Mouse (Mus musculus): ENCODE data around the gene Bcl2l13. TPM values are rescaled to one million over a fixed set of nuclear protein-coding genes. Genes with fewer than 3 reads are reported as not detected.

Bcl2l13 gene
- polyA plus RNA-seq, 1 experiment from 2014 or later: 24.6 TPM

DNA sequence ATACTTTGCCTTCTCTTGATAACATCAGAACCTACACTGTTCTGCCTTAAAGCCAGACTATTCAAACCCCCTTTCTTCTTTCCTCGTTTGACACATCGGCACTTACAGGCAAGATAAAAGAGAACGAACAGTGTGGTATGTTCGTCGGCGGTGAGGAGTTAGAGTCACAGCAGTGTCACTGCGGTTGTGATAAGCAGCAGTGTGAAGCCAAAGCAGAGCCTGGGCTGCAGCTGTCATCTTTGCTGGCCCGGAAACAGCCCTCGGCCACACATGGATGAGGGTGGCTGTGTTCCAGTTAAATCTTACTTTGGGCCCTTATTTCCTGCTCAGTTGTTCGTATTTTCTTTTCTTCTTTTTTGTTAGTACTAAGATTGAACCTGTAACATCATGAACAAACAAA is 18.4 kb downstream of the Bcl2l13 start:
- ATAC-seq (ENCODE audit: insufficient number of reproducible peaks, insufficient read depth, low FRiP score, low read depth): no peak; the same call in 1 of the 2 replicates
- WGBS: 11% methylated on average over 10 of the region's 10 CpGs

DNA sequence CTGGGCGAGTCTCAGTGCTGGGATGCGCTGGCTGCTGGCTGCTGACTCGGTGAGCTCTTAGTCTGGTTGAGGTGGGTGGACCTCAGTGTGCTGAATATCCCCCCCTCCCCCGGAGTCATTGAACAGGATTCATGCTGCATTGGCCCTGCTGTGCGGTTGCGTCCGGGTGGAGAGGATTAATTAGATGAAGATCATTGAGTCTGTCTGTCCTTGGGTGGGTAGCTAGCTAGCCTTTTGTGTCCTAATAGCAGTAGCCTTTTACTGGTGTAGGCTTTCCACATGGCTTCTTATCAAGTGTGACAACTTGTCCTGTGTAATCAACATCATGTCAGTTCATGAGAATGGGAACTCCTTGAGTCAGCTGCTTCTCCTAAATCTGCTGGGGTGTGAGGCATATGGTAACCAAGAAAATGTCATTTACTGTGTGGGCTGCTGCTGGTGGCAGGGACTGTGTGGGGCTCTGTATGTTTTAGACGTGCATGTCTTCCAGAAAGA is 22.3 kb downstream of the Bcl2l13 start:
- Histone ChIP-seq H3K4me3 (ENCODE audit: control insufficient read depth in 1 of 2, insufficient read depth in 1 of 2, low read depth in 1 of 2, low read length in 2 of 2) (no peak overlapping the region), H3K27ac (replicated peaks in 1 of 2; ENCODE audit: control insufficient read depth in 1 of 2, insufficient read depth in 1 of 2, low read depth in 2 of 2, low read length in 2 of 2) (no peak overlapping the region), H3K27me3 (ENCODE audit: control insufficient read depth, insufficient read depth, low read length) (no peaks in the 10 kb centered on the region), H3K4me1 (ENCODE audit: control insufficient read depth in 2 of 2, insufficient read depth in 2 of 2, low read length in 2 of 2) (peaks cover 3 to 20% of the 10 kb centered on the region in 2 experiments; a peak in 3 of 4 replicates), H3K9ac (ENCODE audit: low read length) (no peak overlapping the region), H3K4me2 (ENCODE audit: low read length) (no peak overlapping the region), H3K36me3 (ENCODE audit: control insufficient read depth, insufficient read depth, low read length) (peaks cover 22% of the 10 kb centered on the region), H3K9me3 (ENCODE audit: control insufficient read depth, low read length) (0 out of 2 replicates have a peak, but pooled peaks cover 4% of the 10 kb centered on the region)
- WGBS: 69% methylated on average over 8 of the region's 8 CpGs
- no peak for ATAC-seq (ENCODE audit: insufficient number of reproducible peaks, insufficient read depth, low FRiP score, low read depth)

More for the DNA sequence above, 18.4 kb downstream of the Bcl2l13 start:
- H3K36me3 ChIP-seq (ENCODE audit: control insufficient read depth, insufficient read depth, low read length): peaks cover 36% of the 10 kb centered on the region
- H3K9ac ChIP-seq (ENCODE audit: low read length): no peak overlapping the region
- H3K27me3 ChIP-seq (ENCODE audit: control insufficient read depth, insufficient read depth, low read length): no peaks in the 10 kb centered on the region
- peak overlapping the region in 1 of 2 experiments; percentile 53; a peak in 2 of 4 replicates for H3K27ac ChIP-seq (replicated peaks in 1 of 2; ENCODE audit: control insufficient read depth in 1 of 2, insufficient read depth in 1 of 2, low read depth in 2 of 2, low read length in 2 of 2)
- H3K4me2 ChIP-seq (ENCODE audit: low read length): no peak overlapping the region
- H3K4me1 ChIP-seq (ENCODE audit: control insufficient read depth in 2 of 2, insufficient read depth in 2 of 2, low read length in 2 of 2): peaks cover 3 to 14% of the 10 kb centered on the region in 2 experiments; a peak in 3 of 4 replicates
- H3K4me3 ChIP-seq (ENCODE audit: control insufficient read depth in 1 of 2, insufficient read depth in 1 of 2, low read depth in 1 of 2, low read length in 2 of 2): no peak overlapping the region
- 0 out of 2 replicates have a peak, but pooled peaks cover 4% of the 10 kb centered on the region for H3K9me3 ChIP-seq (ENCODE audit: control insufficient read depth, low read length)

DNA sequence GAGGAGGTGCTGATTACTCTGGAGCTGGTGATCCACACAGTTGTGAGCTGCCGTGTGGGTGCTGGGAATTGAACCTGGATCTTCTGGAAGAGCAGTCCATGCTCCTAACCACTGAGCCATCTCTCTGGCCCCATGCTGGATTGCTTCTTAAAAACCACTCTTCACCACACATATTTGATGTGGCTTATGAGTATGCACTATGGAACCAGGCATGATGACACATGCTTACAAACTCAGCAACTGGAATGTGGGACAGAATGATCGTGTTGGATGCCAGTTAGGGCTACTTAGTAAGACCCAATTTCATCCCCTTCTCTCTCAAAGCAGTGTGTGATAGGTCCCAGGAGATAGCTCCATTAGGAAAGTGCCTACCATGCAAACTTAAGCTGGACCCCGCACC is 24.1 kb downstream of the Bcl2l13 start:
- 94% methylated on average over 3 of the region's 3 CpGs for WGBS
- H3K9me3 ChIP-seq (ENCODE audit: control insufficient read depth, low read length): 0 out of 2 replicates have a peak, but pooled peaks cover 4% of the 10 kb centered on the region
- H3K4me1 ChIP-seq (ENCODE audit: control insufficient read depth in 2 of 2, insufficient read depth in 2 of 2, low read length in 2 of 2): peaks cover 3 to 11% of the 10 kb centered on the region in 2 experiments; a peak in 3 of 4 replicates
- H3K4me2 ChIP-seq (ENCODE audit: low read length): no peak overlapping the region
- H3K36me3 ChIP-seq (ENCODE audit: control insufficient read depth, insufficient read depth, low read length): peaks cover 23% of the 10 kb centered on the region
- no peak overlapping the region for H3K9ac ChIP-seq (ENCODE audit: low read length)
- no peaks in the 10 kb centered on the region for H3K27me3 ChIP-seq (ENCODE audit: control insufficient read depth, insufficient read depth, low read length)
- H3K4me3 ChIP-seq (ENCODE audit: control insufficient read depth in 1 of 2, insufficient read depth in 1 of 2, low read depth in 1 of 2, low read length in 2 of 2): no peak overlapping the region
- H3K27ac ChIP-seq (replicated peaks in 1 of 2; ENCODE audit: control insufficient read depth in 1 of 2, insufficient read depth in 1 of 2, low read depth in 2 of 2, low read length in 2 of 2): no peak overlapping the region
- ATAC-seq (ENCODE audit: insufficient number of reproducible peaks, insufficient read depth, low FRiP score, low read depth): no peak

DNA sequence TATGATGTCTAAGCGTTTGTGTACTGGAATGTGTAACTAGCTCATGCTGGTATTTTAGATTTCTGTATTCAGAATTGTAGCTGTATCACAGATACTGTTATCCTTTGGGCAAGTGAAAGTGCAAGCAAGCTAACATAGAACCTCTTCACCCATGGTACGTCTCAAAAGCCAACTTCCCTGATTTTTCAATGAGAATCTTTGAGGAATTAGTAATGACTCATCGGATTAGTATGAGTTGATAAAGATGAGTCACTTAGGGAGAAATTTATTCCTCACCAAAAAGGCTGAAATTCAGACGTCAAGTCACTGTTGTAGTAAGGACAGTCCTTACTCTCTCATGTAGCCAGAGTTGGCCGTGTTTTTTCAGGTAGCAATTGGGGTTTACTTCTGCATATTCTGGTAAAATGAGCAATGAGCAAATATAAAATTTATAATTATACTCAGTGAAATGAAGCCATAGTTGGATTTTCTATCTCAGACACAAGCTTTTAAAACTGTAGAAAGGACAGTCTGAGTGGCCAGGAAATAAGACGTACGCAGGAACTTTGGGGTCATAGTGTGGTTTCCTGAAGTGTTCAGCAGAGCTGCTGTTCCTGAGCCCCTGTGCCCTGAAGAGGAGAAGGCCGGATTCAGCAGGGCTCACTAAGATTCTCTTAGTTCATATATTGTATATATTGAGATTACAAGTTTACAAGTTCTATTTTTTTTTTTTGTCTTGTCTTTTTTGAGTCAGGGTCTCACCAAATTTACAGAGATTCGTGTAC is 30.2 kb downstream of the Bcl2l13 start:
- 70% methylated on average over 9 of the region's 9 CpGs for WGBS
- no peak overlapping the region for H3K4me2 ChIP-seq (ENCODE audit: low read length)
- no peak overlapping the region for H3K27ac ChIP-seq (replicated peaks in 1 of 2; ENCODE audit: control insufficient read depth in 1 of 2, insufficient read depth in 1 of 2, low read depth in 2 of 2, low read length in 2 of 2)
- no peak overlapping the region for H3K9ac ChIP-seq (ENCODE audit: low read length)
- no peaks in the 10 kb centered on the region for H3K9me3 ChIP-seq (ENCODE audit: control insufficient read depth, low read length)
- no peak overlapping the region for H3K4me3 ChIP-seq (ENCODE audit: control insufficient read depth in 1 of 2, insufficient read depth in 1 of 2, low read depth in 1 of 2, low read length in 2 of 2)
- ATAC-seq (ENCODE audit: insufficient number of reproducible peaks, insufficient read depth, low FRiP score, low read depth): no peak
- H3K27me3 ChIP-seq (ENCODE audit: control insufficient read depth, insufficient read depth, low read length): no peaks in the 10 kb centered on the region
- peaks cover 34% of the 10 kb centered on the region for H3K36me3 ChIP-seq (ENCODE audit: control insufficient read depth, insufficient read depth, low read length)
- peaks cover 0 to 7% of the 10 kb centered on the region in 2 experiments; a peak in 2 of 4 replicates for H3K4me1 ChIP-seq (ENCODE audit: control insufficient read depth in 2 of 2, insufficient read depth in 2 of 2, low read length in 2 of 2)

DNA sequence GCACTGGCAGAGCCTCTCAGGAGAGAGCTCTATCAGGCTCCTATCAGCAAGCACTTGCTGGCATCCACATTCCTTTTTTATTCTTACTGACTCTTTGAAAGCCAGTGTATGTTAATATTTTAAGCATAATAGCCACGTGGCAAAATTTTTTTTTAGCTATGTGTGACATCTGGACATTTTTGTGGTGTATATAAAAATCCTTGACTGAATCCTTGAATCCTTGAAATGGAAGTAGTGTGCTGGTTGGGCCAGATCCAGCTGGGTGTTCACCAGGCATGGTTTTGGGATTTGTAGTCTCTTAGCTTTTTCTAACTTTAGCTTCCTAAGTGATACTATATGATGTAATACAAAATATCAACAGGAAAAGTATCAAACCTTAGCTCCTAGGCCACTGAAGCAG is 32.8 kb downstream of the Bcl2l13 start:
- no peak overlapping the region for H3K4me3 ChIP-seq (ENCODE audit: control insufficient read depth in 1 of 2, insufficient read depth in 1 of 2, low read depth in 1 of 2, low read length in 2 of 2)

DNA sequence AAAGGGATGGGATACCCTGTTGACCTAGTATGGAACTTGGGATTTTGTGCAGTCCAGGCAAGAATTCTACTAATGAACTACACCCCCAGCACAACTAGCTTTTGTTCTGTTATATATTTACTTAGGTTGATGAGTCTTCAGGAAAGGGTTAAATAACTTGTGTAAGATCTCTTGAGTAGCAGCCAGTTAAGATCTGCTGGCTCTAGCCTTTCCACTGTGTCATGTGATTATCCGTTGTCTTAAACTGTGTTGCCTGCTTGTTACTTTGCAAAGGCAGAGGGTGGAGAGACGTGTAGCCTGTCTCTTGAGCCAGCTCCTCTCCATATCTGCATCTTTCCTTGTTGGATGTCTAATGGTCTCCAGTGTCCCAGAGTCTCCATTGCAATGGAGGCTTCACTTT is 35.3 kb downstream of the Bcl2l13 start:
- H3K4me2 ChIP-seq (ENCODE audit: low read length): no peak overlapping the region
- H3K4me3 ChIP-seq (ENCODE audit: control insufficient read depth in 1 of 2, insufficient read depth in 1 of 2, low read depth in 1 of 2, low read length in 2 of 2): no peak overlapping the region
- H3K4me1 ChIP-seq (ENCODE audit: control insufficient read depth in 2 of 2, insufficient read depth in 2 of 2, low read length in 2 of 2): peaks cover 3 to 17% of the 10 kb centered on the region in 2 experiments; a peak in 3 of 4 replicates
- H3K27me3 ChIP-seq (ENCODE audit: control insufficient read depth, insufficient read depth, low read length): no peaks in the 10 kb centered on the region
- no peak overlapping the region for H3K9ac ChIP-seq (ENCODE audit: low read length)
- no peak overlapping the region for H3K27ac ChIP-seq (replicated peaks in 1 of 2; ENCODE audit: control insufficient read depth in 1 of 2, insufficient read depth in 1 of 2, low read depth in 2 of 2, low read length in 2 of 2)
- peaks cover 22% of the 10 kb centered on the region for H3K36me3 ChIP-seq (ENCODE audit: control insufficient read depth, insufficient read depth, low read length)
- 68% methylated on average over 2 of the region's 2 CpGs for WGBS
- H3K9me3 ChIP-seq (ENCODE audit: control insufficient read depth, low read length): no peaks in the 10 kb centered on the region
- ATAC-seq (ENCODE audit: insufficient number of reproducible peaks, insufficient read depth, low FRiP score, low read depth): no peak

More for the DNA sequence above, 32.8 kb downstream of the Bcl2l13 start:
- peaks cover 3 to 10% of the 10 kb centered on the region in 2 experiments; a peak in 3 of 4 replicates for H3K4me1 ChIP-seq (ENCODE audit: control insufficient read depth in 2 of 2, insufficient read depth in 2 of 2, low read length in 2 of 2)
- H3K36me3 ChIP-seq (ENCODE audit: control insufficient read depth, insufficient read depth, low read length): peaks cover 32% of the 10 kb centered on the region
- no peaks in the 10 kb centered on the region for H3K27me3 ChIP-seq (ENCODE audit: control insufficient read depth, insufficient read depth, low read length)
- ATAC-seq (ENCODE audit: insufficient number of reproducible peaks, insufficient read depth, low FRiP score, low read depth): no peak
- H3K9ac ChIP-seq (ENCODE audit: low read length): no peak overlapping the region
- no peak overlapping the region for H3K27ac ChIP-seq (replicated peaks in 1 of 2; ENCODE audit: control insufficient read depth in 1 of 2, insufficient read depth in 1 of 2, low read depth in 2 of 2, low read length in 2 of 2)
- H3K4me2 ChIP-seq (ENCODE audit: low read length): no peak overlapping the region
- 37% methylated on average over 1 of the region's 1 CpGs for WGBS
- H3K9me3 ChIP-seq (ENCODE audit: control insufficient read depth, low read length): no peaks in the 10 kb centered on the region

DNA sequence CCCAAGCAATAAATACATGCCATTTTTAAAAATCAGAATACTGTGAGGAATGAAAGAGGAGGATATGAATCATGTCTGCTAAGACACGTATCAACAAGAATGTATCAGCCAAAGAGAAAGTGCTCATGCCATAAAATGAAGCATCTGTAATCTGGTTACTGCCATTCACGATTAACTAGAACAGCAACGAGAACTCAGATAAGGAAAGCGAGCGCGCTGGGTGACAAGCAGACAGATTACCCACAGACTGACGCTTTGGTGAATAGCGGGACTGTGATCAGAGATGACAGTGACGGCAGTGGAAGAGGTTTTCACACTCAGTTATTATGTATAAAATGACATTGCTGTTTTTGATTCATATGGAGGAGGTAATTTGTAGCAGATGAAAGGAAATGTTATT is 37.9 kb downstream of the Bcl2l13 start:
- Histone ChIP-seq H3K36me3 (ENCODE audit: control insufficient read depth, insufficient read depth, low read length) (peaks cover 30% of the 10 kb centered on the region), H3K9me3 (ENCODE audit: control insufficient read depth, low read length) (no peaks in the 10 kb centered on the region), H3K27ac (replicated peaks in 1 of 2; ENCODE audit: control insufficient read depth in 1 of 2, insufficient read depth in 1 of 2, low read depth in 2 of 2, low read length in 2 of 2) (no peak overlapping the region), H3K4me3 (ENCODE audit: control insufficient read depth in 1 of 2, insufficient read depth in 1 of 2, low read depth in 1 of 2, low read length in 2 of 2) (no peak overlapping the region), H3K4me1 (ENCODE audit: control insufficient read depth in 2 of 2, insufficient read depth in 2 of 2, low read length in 2 of 2) (peaks cover 7 to 25% of the 10 kb centered on the region in 2 experiments), H3K27me3 (ENCODE audit: control insufficient read depth, insufficient read depth, low read length) (no peaks in the 10 kb centered on the region), H3K4me2 (ENCODE audit: low read length) (peak overlapping the region; percentile 26; the same call in 1 of the 2 replicates), H3K9ac (ENCODE audit: low read length) (no peak overlapping the region)
- 18% methylated on average over 9 of the region's 9 CpGs for WGBS
- ATAC-seq (ENCODE audit: insufficient number of reproducible peaks, insufficient read depth, low FRiP score, low read depth): no peak

Measured in heart, embryonic 14.5 days (tissue).